Mouse (Mus musculus): ENCODE results near the gene Nfyb.

DNA sequence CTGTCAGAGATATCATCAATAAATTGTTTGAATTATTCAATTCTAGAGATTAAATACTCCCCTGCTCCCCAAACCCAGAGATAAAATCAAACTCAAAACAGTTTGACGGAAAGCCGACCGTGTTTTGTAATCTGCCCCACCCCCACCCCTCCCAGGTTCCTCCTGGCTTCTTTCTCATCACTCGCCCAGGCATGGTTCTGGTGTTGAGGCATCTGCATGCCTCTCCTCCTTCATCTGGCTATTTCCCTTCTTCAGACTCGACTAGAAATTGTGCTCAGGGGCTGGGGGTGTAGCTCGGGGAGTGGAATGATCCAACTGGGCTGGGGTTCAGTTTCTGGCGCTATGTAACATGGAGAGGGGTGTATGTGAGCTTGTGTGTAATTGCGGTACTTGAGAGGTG, 31.8 kb upstream of the Nfyb start:
- TF ChIP-seq CTCF (IDR thresholded peaks at IDR 0.05) (no peak), EP300 (IDR thresholded peaks at IDR 0.05) (peak; percentile 31; the same call in 1 of the 2 replicates)

Measured in lung, postnatal 0 days (tissue).